Mouse (Mus musculus): ENCODE data around the gene Zfp619. TPM values are rescaled to one million over a fixed set of nuclear protein-coding genes. Genes with fewer than 3 reads are reported as not detected.

The Zfp619 gene
- total and polyA plus RNA-seq, 3 experiments = 0.64 to 1.3 (median 1.1) TPM

DNA sequence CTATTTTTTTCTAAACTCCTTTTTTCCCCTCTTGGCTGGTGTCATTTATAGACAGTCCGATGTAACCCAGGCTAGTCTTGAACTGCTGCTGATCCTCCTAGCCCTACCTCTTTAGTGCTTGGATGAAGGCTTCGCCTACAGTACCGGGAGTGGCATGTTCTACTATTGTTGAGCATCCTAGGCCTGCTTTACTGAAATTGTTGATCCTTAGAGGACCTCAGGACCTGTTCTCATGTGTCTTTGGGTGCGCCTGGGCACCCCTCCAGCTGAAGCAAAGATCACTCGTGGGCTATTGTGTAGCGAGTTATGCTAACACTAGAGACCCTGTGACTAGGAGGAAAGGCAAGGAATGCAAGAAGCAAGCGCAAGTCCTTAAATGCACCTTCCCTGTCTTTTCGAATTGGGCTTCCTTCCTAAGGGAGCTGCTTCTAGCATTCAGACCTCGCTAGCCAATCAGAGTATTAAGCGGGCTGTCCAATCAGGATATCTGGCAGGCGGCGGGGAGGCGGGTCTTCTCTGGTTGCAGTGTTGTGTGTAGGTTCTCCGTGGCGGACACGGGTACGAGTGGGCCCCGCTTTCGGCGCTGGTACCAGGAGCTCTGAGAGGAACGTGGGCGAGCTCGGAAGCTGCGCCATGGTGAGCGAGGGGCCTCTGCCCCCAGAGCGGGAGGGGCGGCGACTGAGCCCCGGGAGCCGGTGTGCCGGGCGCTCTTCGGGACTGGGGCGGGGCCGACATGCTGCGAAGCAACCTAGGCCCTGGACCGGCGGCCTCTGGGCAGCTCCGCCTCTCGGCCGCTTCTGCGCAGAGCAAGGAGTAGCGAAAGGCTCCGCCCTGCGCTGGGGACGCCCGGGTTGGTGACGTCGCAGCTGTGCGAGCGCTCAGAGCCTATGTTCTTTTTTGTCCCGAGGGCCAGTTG, 34.7 kb downstream of the Zfp619 start (continued):
- peak; percentile 30; the same call in 1 of the 2 replicates for TF ChIP-seq ELF1 (IDR thresholded peaks at IDR 0.05; ENCODE audit: low read depth, low read length)

DNA sequence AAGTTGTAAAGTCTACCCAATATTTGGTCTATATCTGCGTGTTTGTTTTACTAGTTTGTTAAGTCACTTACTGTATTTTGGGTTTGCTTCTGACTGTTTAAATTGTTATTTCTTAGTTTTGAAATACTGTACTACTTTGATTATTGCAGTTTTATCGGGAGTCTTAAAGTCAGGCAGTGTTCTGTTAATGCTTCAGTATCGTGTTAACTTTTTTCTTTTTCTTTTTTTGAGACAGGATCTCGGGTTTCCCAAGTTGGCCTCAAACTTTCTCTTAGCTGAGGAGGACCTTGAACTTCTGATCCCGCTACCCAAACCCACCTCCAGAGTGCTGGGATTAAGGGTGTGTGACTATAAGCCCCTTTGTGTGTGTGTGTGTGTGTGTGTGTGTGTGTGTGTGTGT, 35.4 kb downstream of the Zfp619 start:
- peaks cover 0 to 23% of the 10 kb centered on the region in 2 experiments; a peak in 2 of 4 replicates for H3K4me1 ChIP-seq (ENCODE audit: control insufficient read depth in 1 of 2, insufficient read depth in 2 of 2)
- peak overlapping the region; percentile 56 to 69 (median 62) for H3K4me3 ChIP-seq (replicated peaks in 1 of 3; ENCODE audit: low read depth in 2 of 3, low read length in 2 of 3, poor library complexity in 1 of 3)
- no peaks in the 10 kb centered on the region for H3K9me3 ChIP-seq (replicated peaks; ENCODE audit: low read length)
- no peaks in the 10 kb centered on the region; the same call in 1 of the 2 replicates for H3K79me2 ChIP-seq (replicated peaks; ENCODE audit: control insufficient read depth, extremely low read depth, insufficient read depth, poor library complexity, severe bottlenecking)
- in situ Hi-C loops (cut with MboI; ENCODE audit: low pct_ligation_motif_present, low pct_unique_long_range_greater_than_20kb, low sequenced_read_pairs) (no loop called here), dilution Hi-C loops (cut with MboI; ENCODE audit: extremely low pct_ligation_motif_present, extremely low pct_unique_long_range_greater_than_20kb, low sequenced_read_pairs) (no loop called here)
- DNase-seq (ENCODE audit: extremely low read depth) = no peak
- no peak overlapping the region for H3K27ac ChIP-seq (ENCODE audit: insufficient read depth, low read depth)
- no peaks in the 10 kb centered on the region for H3K27me3 ChIP-seq (replicated peaks)
- peak overlapping the region; percentile 78; the same call in 1 of the 2 replicates for H3K9ac ChIP-seq (ENCODE audit: insufficient read depth, low read depth)
- H3K4me2 ChIP-seq (ENCODE audit: insufficient read depth, low read depth, poor library complexity, severe bottlenecking) = peak overlapping the region; percentile 95
- peaks cover 0 to 20% of the 10 kb centered on the region in 2 experiments for H3K36me3 ChIP-seq (replicated peaks in 1 of 2; ENCODE audit: control insufficient read depth in 1 of 2, insufficient read depth in 1 of 2, low read length in 1 of 2)
- no peak for TF ChIP-seq HCFC1 (IDR thresholded peaks at IDR 0.05; ENCODE audit: low read depth, low read length)
- no peak for TF ChIP-seq MEF2A (IDR thresholded peaks at IDR 0.05; ENCODE audit: borderline replicate concordance, low read depth, low read length)
- TF ChIP-seq JUN (IDR thresholded peaks at IDR 0.05; ENCODE audit: insufficient read depth, low read depth, low read length) = no peak
- TF ChIP-seq NRF1 (IDR thresholded peaks at IDR 0.05; ENCODE audit: low read depth, low read length) = no peak

DNA sequence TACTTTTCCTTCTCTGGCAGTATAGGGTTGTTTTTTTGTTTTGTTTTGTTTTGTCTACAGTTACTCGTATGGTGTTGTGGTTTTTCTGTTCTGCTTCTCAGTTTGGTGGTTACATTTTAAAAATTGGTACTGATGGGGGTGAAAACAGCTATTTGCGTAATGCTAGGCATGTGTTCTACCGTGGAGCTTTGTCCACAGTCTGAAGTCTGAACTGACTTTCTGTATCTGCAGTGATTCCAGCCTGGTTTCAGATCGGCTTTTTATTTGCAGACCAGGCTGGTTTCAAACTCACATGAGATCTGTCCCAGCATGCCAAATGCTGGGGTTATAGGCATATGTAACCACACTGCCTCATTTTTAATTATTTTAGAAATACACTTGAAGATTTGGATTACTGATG, 36.3 kb downstream of the Zfp619 start:
- no peak for TF ChIP-seq ETS1 (conservative IDR thresholded peaks at IDR 0.05; ENCODE audit: low read depth, low read length)
- TF ChIP-seq SIN3A (IDR thresholded peaks at IDR 0.05; ENCODE audit: low read length) = no peak
- no peak for TF ChIP-seq NELFE (IDR thresholded peaks at IDR 0.05; ENCODE audit: low read depth, low read length)
- TF ChIP-seq MXI1 (IDR thresholded peaks at IDR 0.05; ENCODE audit: low read depth, low read length) = no peak
- no peak for TF ChIP-seq EP300 (IDR thresholded peaks at IDR 0.05; ENCODE audit: low read length)
- no peak for TF ChIP-seq JUN (IDR thresholded peaks at IDR 0.05; ENCODE audit: insufficient read depth, low read depth, low read length)
- no peak for TF ChIP-seq TCF12 (IDR thresholded peaks at IDR 0.05; ENCODE audit: low read depth, low read length)
- no peak for TF ChIP-seq MYC (IDR thresholded peaks at IDR 0.05; ENCODE audit: low read depth, low read length)
- no peak for TF ChIP-seq MAZ (IDR thresholded peaks at IDR 0.05; ENCODE audit: low read depth, low read length)
- TF ChIP-seq KAT2A (IDR thresholded peaks at IDR 0.05; ENCODE audit: insufficient replicate concordance, low read length) = no peak
- no peak for TF ChIP-seq CHD2 (IDR thresholded peaks at IDR 0.05; ENCODE audit: low read length)
- no peak for TF ChIP-seq JUND (conservative IDR thresholded peaks at IDR 0.05; ENCODE audit: low read depth, low read length)
- TF ChIP-seq PAX5 (IDR thresholded peaks at IDR 0.05; ENCODE audit: low read length) = no peak
- TF ChIP-seq SMC3 (IDR thresholded peaks at IDR 0.05; ENCODE audit: low read depth, low read length) = no peak
- TF ChIP-seq ZKSCAN1 (IDR thresholded peaks at IDR 0.05; ENCODE audit: borderline replicate concordance, low read depth, low read length) = no peak
- Histone ChIP-seq H3K27me3 (replicated peaks) (no peaks in the 10 kb centered on the region), H3K9me3 (replicated peaks; ENCODE audit: low read length) (no peaks in the 10 kb centered on the region), H3K9ac (ENCODE audit: insufficient read depth, low read depth) (no peak overlapping the region; the same call in 1 of the 2 replicates), H3K27ac (ENCODE audit: insufficient read depth, low read depth) (no peak overlapping the region), H3K4me1 (ENCODE audit: control insufficient read depth in 1 of 2, insufficient read depth in 2 of 2) (peaks cover 0 to 23% of the 10 kb centered on the region in 2 experiments; a peak in 2 of 4 replicates), H3K36me3 (replicated peaks in 1 of 2; ENCODE audit: control insufficient read depth in 1 of 2, insufficient read depth in 1 of 2, low read length in 1 of 2) (peaks cover 0 to 20% of the 10 kb centered on the region in 2 experiments), H3K4me3 (replicated peaks in 1 of 3; ENCODE audit: low read depth in 2 of 3, low read length in 2 of 3, poor library complexity in 1 of 3) (peak overlapping the region in 1 of 3 experiments; percentile 62), H3K4me2 (ENCODE audit: insufficient read depth, low read depth, poor library complexity, severe bottlenecking) (peak overlapping the region; percentile 81), H3K79me2 (replicated peaks; ENCODE audit: control insufficient read depth, extremely low read depth, insufficient read depth, poor library complexity, severe bottlenecking) (no peaks in the 10 kb centered on the region; the same call in 1 of the 2 replicates)
- peak; percentile 12 for DNase-seq (ENCODE audit: extremely low read depth)
- in situ Hi-C loops (cut with MboI; ENCODE audit: low pct_ligation_motif_present, low pct_unique_long_range_greater_than_20kb, low sequenced_read_pairs) = no loop called here
- dilution Hi-C loops (cut with MboI; ENCODE audit: extremely low pct_ligation_motif_present, extremely low pct_unique_long_range_greater_than_20kb, low sequenced_read_pairs) = no loop called here
